Mouse (Mus musculus) heart, embryonic 12.5 days (tissue): Measurements from ENCODE around the gene B3galt6. TPM values are rescaled to one million over a fixed set of nuclear protein-coding genes. Genes with fewer than 3 reads are reported as not detected.
A peak's percentile ranks its signal among the peaks of the same experiment; 100 is the strongest.

Experiments used
- ATAC-seq: fragments of 200-750 bp; cut with Nextera tagmentation; 2 replicates; pipeline ENCODE4 v1.8.0; 2017; ENCODE audit warnings: moderate TSS enrichment, moderate library complexity; ENCODE audit not compliant: insufficient number of reproducible peaks, low FRiP score
- H3K27ac ChIP-seq: fragments of 300-500 bp; sonication (generic); 2 replicates; pipeline ENCODE4 v1.5.1; 2016; ENCODE audit warnings: mild to moderate bottlenecking, moderate library complexity; ENCODE audit not compliant: poor library complexity, severe bottlenecking
- H3K27me3 ChIP-seq: fragments of 300-500 bp; sonication (generic); replicated peaks from 2 replicates; pipeline ENCODE4 v1.6.1; 2016; ENCODE audit warnings: mild to moderate bottlenecking, moderate library complexity
- H3K36me3 ChIP-seq: fragments of 300-500 bp; sonication (generic); 2 replicates; pipeline ENCODE4 v1.6.1; 2016; ENCODE audit warnings: mild to moderate bottlenecking, moderate library complexity
- H3K4me1 ChIP-seq: fragments of 300-500 bp; sonication (generic); replicated peaks from 2 replicates; pipeline ENCODE4 v1.6.1; 2016; ENCODE audit warnings: mild to moderate bottlenecking
- H3K4me2 ChIP-seq: fragments of 300-500 bp; sonication (generic); 2 replicates; pipeline ENCODE4 v1.6.1; 2016; ENCODE audit warnings: mild to moderate bottlenecking, moderate library complexity
- H3K4me3 ChIP-seq: fragments of 300-500 bp; sonication (generic); 2 replicates; pipeline ENCODE4 v1.5.1; 2016; ENCODE audit warnings: mild to moderate bottlenecking
- H3K9ac ChIP-seq: fragments of 300-500 bp; sonication (generic); 2 replicates; pipeline ENCODE4 v1.6.1; 2016; ENCODE audit warnings: mild to moderate bottlenecking, moderate library complexity
- H3K9me3 ChIP-seq: fragments of 300-500 bp; sonication (generic); replicated peaks from 2 replicates; pipeline ENCODE4 v1.6.1; 2016; ENCODE audit warnings: mild to moderate bottlenecking, moderate library complexity
- WGBS: fragments of 180-500 bp; shearing (Covaris S2); methylation state at CpG from one replicate; pipeline ENCODE4 v1.1.7; 2016; 5-methylcytosine and 5-hydroxymethylcytosine counted together
- polyA plus RNA-seq: library from polyadenylated mRNA; unstranded; fragments of >200 nt; fragmentation: Nextera tagmentation; extraction: Ambion mirVana; gene quantifications from 2 replicates; pipeline ENCODE4 v1.2.1, GENCODE M21; 2016

Gene B3galt6
- polyA plus RNA-seq, 1 experiment from 2014 or later, result 10.3 TPM

DNA sequence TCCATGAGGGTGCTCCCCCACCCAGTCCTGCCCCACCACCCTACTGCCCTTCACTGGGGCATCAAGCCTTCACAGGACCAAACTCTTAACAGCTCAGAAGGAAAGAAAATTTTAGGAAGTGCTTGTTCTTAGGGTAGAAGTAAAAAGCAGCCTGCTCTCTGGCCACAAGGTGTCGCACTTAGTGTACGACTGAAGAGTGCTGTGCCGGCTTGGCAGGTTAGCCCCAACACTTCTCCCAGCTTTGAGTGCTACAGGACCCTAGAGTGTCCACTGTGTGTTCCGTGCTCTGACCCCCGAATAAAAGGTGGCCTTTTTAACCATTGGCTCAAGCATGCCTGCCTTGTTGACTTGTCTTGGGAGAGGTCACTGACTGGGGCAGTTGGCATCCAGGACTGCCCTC lies 33.2 kb downstream of the B3galt6 start:
- Histone ChIP-seq H3K9ac (no peak overlapping the region), H3K4me1 (peaks cover 24% of the 10 kb centered on the region), H3K4me2 (no peak overlapping the region), H3K9me3 (no peaks in the 10 kb centered on the region), H3K27me3 (no peaks in the 10 kb centered on the region), H3K4me3 (no peak overlapping the region), H3K36me3 (peaks cover 50% of the 10 kb centered on the region), H3K27ac (no peak overlapping the region)
- ATAC-seq, result peak; percentile 19; the same call in 1 of the 2 replicates
- 6% methylated on average over 5 of the region's 5 CpGs for WGBS

- 95% methylated on average over 6 of the region's 6 CpGs for WGBS
- Histone ChIP-seq H3K9ac (no peak overlapping the region), H3K36me3 (peaks cover 75% of the 10 kb centered on the region), H3K27me3 (no peaks in the 10 kb centered on the region), H3K27ac (no peak overlapping the region), H3K4me2 (no peak overlapping the region), H3K4me1 (no peaks in the 10 kb centered on the region), H3K4me3 (no peak overlapping the region), H3K9me3 (no peaks in the 10 kb centered on the region)
- ATAC-seq, result no peak
Measured at GRCm38 (mm10) chr4:155955491-155955890, 37.0 kb downstream of the B3galt6 start.

GRCm38 (mm10) chr4:155947094-155947493 lies 45.4 kb downstream of the B3galt6 start:
- Histone ChIP-seq H3K27ac (no peak overlapping the region), H3K4me2 (no peak overlapping the region), H3K9me3 (no peaks in the 10 kb centered on the region), H3K9ac (no peak overlapping the region), H3K27me3 (no peaks in the 10 kb centered on the region), H3K36me3 (peaks cover 52% of the 10 kb centered on the region), H3K4me3 (no peak overlapping the region), H3K4me1 (peaks cover 17% of the 10 kb centered on the region)
- no peak for ATAC-seq

GRCm38 (mm10) chr4:155944271-155944670 lies 48.2 kb downstream of the B3galt6 start:
- Histone ChIP-seq H3K27ac (peak overlapping the region; percentile 46), H3K4me3 (peak overlapping the region; percentile 83), H3K27me3 (no peaks in the 10 kb centered on the region; the same call in 1 of the 2 replicates), H3K9ac (peak overlapping the region; percentile 93), H3K4me2 (peak overlapping the region; percentile 98), H3K36me3 (peaks cover 24% of the 10 kb centered on the region), H3K9me3 (no peaks in the 10 kb centered on the region), H3K4me1 (peaks cover 17% of the 10 kb centered on the region)
- WGBS, result 1% methylated on average over 17 of the region's 17 CpGs
- no peak for ATAC-seq

- ATAC-seq, result peak; percentile 99
- H3K9ac ChIP-seq, result peak within 1 kb of the TSS; percentile 93
- under 1% methylated on average over 79 of the region's 85 CpGs for WGBS
- H3K4me1 ChIP-seq, result peaks cover 17% of the 10 kb centered on the region
- H3K36me3 ChIP-seq, result peaks cover 18% of the 10 kb centered on the region
- no peaks in the 10 kb centered on the region for H3K9me3 ChIP-seq
- peak within 1 kb of the TSS; percentile 98 for H3K4me2 ChIP-seq
- H3K4me3 ChIP-seq, result peak within 1 kb of the TSS; percentile 83
- peak within 1 kb of the TSS; percentile 79 for H3K27ac ChIP-seq
- peaks cover 3% of the 10 kb centered on the region; the same call in 1 of the 2 replicates for H3K27me3 ChIP-seq
Measured at GRCm38 (mm10) chr4:155943534-155944249, 48.8 kb downstream of the B3galt6 start, which contains the start of gene Ube2j2. TSS of gene Ube2j2 (plus strand) at chr4:155943831.

- peaks cover 3% of the 10 kb centered on the region; the same call in 1 of the 2 replicates for H3K27me3 ChIP-seq
- peak; percentile 17 for ATAC-seq
- H3K9me3 ChIP-seq, result no peaks in the 10 kb centered on the region
- under 1% methylated on average over 17 of the region's 17 CpGs for WGBS
- peaks cover 17% of the 10 kb centered on the region for H3K4me1 ChIP-seq
- H3K9ac ChIP-seq, result peak overlapping the region; percentile 79
- peak overlapping the region; percentile 98 for H3K4me2 ChIP-seq
- H3K36me3 ChIP-seq, result peaks cover 12% of the 10 kb centered on the region
- H3K27ac ChIP-seq, result peak overlapping the region; percentile 79
- peak overlapping the region; percentile 83 for H3K4me3 ChIP-seq
Measured at GRCm38 (mm10) chr4:155943049-155943452, 49.4 kb downstream of the B3galt6 start.

Other genes starting within 250 kb of the B3galt6 start
- 102 and 104 TPM in 2 replicates for gene Atad3a, start 231.6 kb downstream of the B3galt6 start, polyA plus RNA-seq
- 1.7 TPM in 2 replicates for gene Vwa1, start 218.0 kb downstream of the B3galt6 start, polyA plus RNA-seq
- 7.0 and 7.2 TPM in 2 replicates for gene Tmem88b, start 206.8 kb downstream of the B3galt6 start, polyA plus RNA-seq
- not detected in 2 replicates for gene Ankrd65, start 202.2 kb downstream of the B3galt6 start, polyA plus RNA-seq
- 137 and 151 TPM in 2 replicates for gene Mrpl20, start 189.8 kb downstream of the B3galt6 start, polyA plus RNA-seq
- gene Ccnl2, start 180.2 kb downstream of the B3galt6 start, polyA plus RNA-seq, result 137 TPM in 2 replicates
- 128 and 132 TPM in 2 replicates for gene Aurkaip1, start 161.4 kb downstream of the B3galt6 start, polyA plus RNA-seq
- 50.2 and 62.4 TPM in 2 replicates for gene Mxra8, start 153.0 kb downstream of the B3galt6 start, polyA plus RNA-seq
- 9.4 and 10.1 TPM in 2 replicates for gene Dvl1, start 145.2 kb downstream of the B3galt6 start, polyA plus RNA-seq
- gene Tas1r3, start 129.3 kb downstream of the B3galt6 start, polyA plus RNA-seq, result 0.13 and 0.19 TPM in 2 replicates
- 9.2 and 10.1 TPM in 2 replicates for gene Cptp, start 123.2 kb downstream of the B3galt6 start, polyA plus RNA-seq
- gene Ints11, start 123.1 kb downstream of the B3galt6 start, polyA plus RNA-seq, result 37.8 and 38.3 TPM in 2 replicates
- gene Pusl1, start 100.9 kb downstream of the B3galt6 start, polyA plus RNA-seq, result 31.2 and 31.5 TPM in 2 replicates
- 13.8 and 14.2 TPM in 2 replicates for gene Acap3, start 100.8 kb downstream of the B3galt6 start, polyA plus RNA-seq
- 101 and 107 TPM in 2 replicates for gene Ube2j2, start 48.8 kb downstream of the B3galt6 start, polyA plus RNA-seq
- gene C1qtnf12, start 30.3 kb downstream of the B3galt6 start, polyA plus RNA-seq, result 21.1 and 23.8 TPM in 2 replicates
- gene Sdf4, start 223 bp upstream of the B3galt6 start, polyA plus RNA-seq, result 138 and 140 TPM in 2 replicates
- 0.37 TPM in 1 of 2 replicates, not detected in the other for gene Tnfrsf4, start 21.2 kb upstream of the B3galt6 start, polyA plus RNA-seq
- gene Tnfrsf18, start 33.5 kb upstream of the B3galt6 start, polyA plus RNA-seq, result 1.9 and 2.1 TPM in 2 replicates
- 0.14 and 0.24 TPM in 2 replicates for gene Ttll10, start 66.8 kb upstream of the B3galt6 start, polyA plus RNA-seq
- 22.1 and 23.7 TPM in 2 replicates for gene 9430015G10Rik, start 117.3 kb upstream of the B3galt6 start, polyA plus RNA-seq
- 0.28 and 0.33 TPM in 2 replicates for gene Rnf223, start 137.9 kb upstream of the B3galt6 start, polyA plus RNA-seq
- 69.5 and 81.5 TPM in 2 replicates for gene Agrn, start 204.8 kb upstream of the B3galt6 start, polyA plus RNA-seq
- gene Isg15, start 208.2 kb upstream of the B3galt6 start, polyA plus RNA-seq, result 1.8 and 2.8 TPM in 2 replicates
- gene AW011738, start 210.7 kb upstream of the B3galt6 start, polyA plus RNA-seq, result 3.4 and 4.3 TPM in 2 replicates
- gene Perm1, start 223.2 kb upstream of the B3galt6 start, polyA plus RNA-seq, result 1.3 and 1.6 TPM in 2 replicates
- 18.0 and 18.2 TPM in 2 replicates for gene Plekhn1, start 242.2 kb upstream of the B3galt6 start, polyA plus RNA-seq
- gene Noc2l, start 243.4 kb upstream of the B3galt6 start, polyA plus RNA-seq, result 49.3 and 54.7 TPM in 2 replicates